ENCODE assay signal across 8 mouse cellular contexts in genomic region chrX:72987520-72987905, GRCm38 (mm10). TPM values are rescaled to one million over a fixed set of nuclear protein-coding genes. Genes with fewer than 3 reads are reported as not detected.
DNase-seq lines count a peak whose midpoint lies in the region; ATAC-seq and TF ChIP-seq lines count a peak whose summit lies in the region.

No protein-coding gene starts in this region.

- no peak overlapping the region for H3K27ac ChIP-seq in cerebellum, adult 2 months (ENCODE audit: insufficient read depth, low read length)
- 0 out of 2 replicates have a peak overlapping the region, but pooled peaks have one; percentile 15 for H3K27ac ChIP-seq in limb, embryonic 13.5 days
- no peak overlapping the region for H3K27ac ChIP-seq in small intestine, adult 2 months (ENCODE audit: insufficient read depth, low read depth, low read length)

- H3K9ac ChIP-seq in limb, embryonic 13.5 days = peak overlapping the region; percentile 59

- H3K9me3 ChIP-seq in megakaryocyte, embryonic 14.5 days = peaks cover 6% of the 10 kb centered on the region; the same call in 1 of the 2 replicates
- no peaks in the 10 kb centered on the region for H3K9me3 ChIP-seq in limb, embryonic 13.5 days

- H3K27me3 ChIP-seq in cerebellum, adult 2 months (ENCODE audit: control insufficient read depth, insufficient read depth, low read length) = no peaks in the 10 kb centered on the region
- peaks cover 92% of the 10 kb centered on the region for H3K27me3 ChIP-seq in megakaryocyte, embryonic 14.5 days (replicated peaks)
- peaks cover 25% of the 10 kb centered on the region; the same call in 1 of the 2 replicates for H3K27me3 ChIP-seq in limb, embryonic 13.5 days
- H3K27me3 ChIP-seq in small intestine, adult 2 months (ENCODE audit: control insufficient read depth, insufficient read depth, low read length) = no peaks in the 10 kb centered on the region

- TF ChIP-seq POLR2A in cerebellum, adult 2 months (IDR thresholded peaks at IDR 0.05; ENCODE audit: borderline replicate concordance, insufficient read depth, low read length) = no peak
- TF ChIP-seq POLR2A in small intestine, adult 2 months (IDR thresholded peaks at IDR 0.05; ENCODE audit: low read depth, low read length) = no peak

- 17% methylated on average over 14 of the region's 14 CpGs for WGBS in cerebellum, adult 2 months
- 21% methylated on average over 14 of the region's 14 CpGs for WGBS in limb, embryonic 13.5 days
- WGBS in small intestine, adult 2 months = 20% methylated on average over 14 of the region's 14 CpGs

- peak overlapping the region; percentile 9 for H3K4me3 ChIP-seq in cerebellum, adult 2 months (replicated peaks; ENCODE audit: insufficient read depth, low read depth, low read length)
- H3K4me3 ChIP-seq in megakaryocyte, embryonic 14.5 days (replicated peaks) = peak overlapping the region; percentile 84
- H3K4me3 ChIP-seq in limb, embryonic 13.5 days = peak overlapping the region; percentile 45
- peak overlapping the region; percentile 52 for H3K4me3 ChIP-seq in small intestine, adult 2 months (ENCODE audit: low read depth, low read length)

- ATAC-seq in cerebellum, adult (ENCODE audit: insufficient number of reproducible peaks, low FRiP score, low TSS enrichment) = no peak
- ATAC-seq in megakaryocyte, adult 5-6 weeks (ENCODE audit: poor library complexity, severe bottlenecking) = no peak
- peak; percentile 17; the same call in 1 of the 2 replicates for ATAC-seq in limb, embryonic 13.5 days (ENCODE audit: low FRiP score, low read depth)

- no peaks in the 10 kb centered on the region for H3K4me1 ChIP-seq in cerebellum, adult 2 months (ENCODE audit: control insufficient read depth, insufficient read depth, low read length)
- peaks cover 25% of the 10 kb centered on the region for H3K4me1 ChIP-seq in megakaryocyte, embryonic 14.5 days
- no peaks in the 10 kb centered on the region for H3K4me1 ChIP-seq in limb, embryonic 13.5 days
- no peaks in the 10 kb centered on the region for H3K4me1 ChIP-seq in small intestine, adult 2 months (ENCODE audit: control insufficient read depth, insufficient read depth, insufficient read length, low read length)

- peak overlapping the region; percentile 64 for H3K4me2 ChIP-seq in limb, embryonic 13.5 days (replicated peaks)

- no peak for DNase-seq in cerebellum, adult 2 months
- no peak for DNase-seq in layer of hippocampus, adult 11-12 months (ENCODE audit: low spot score)
- no peak for DNase-seq in right cerebral cortex, postnatal 25 days

- no peak for TF ChIP-seq CTCF in cerebellum, adult 2 months (IDR thresholded peaks at IDR 0.05; ENCODE audit: borderline replicate concordance, insufficient read depth, low read depth, low read length)
- TF ChIP-seq CTCF in small intestine, adult 2 months (IDR thresholded peaks at IDR 0.05; ENCODE audit: extremely low read depth, insufficient read length, insufficient replicate concordance, low read depth, low read length) = no peak

- H3K36me3 ChIP-seq in megakaryocyte, embryonic 14.5 days (replicated peaks; ENCODE audit: low read length) = no peaks in the 10 kb centered on the region
- H3K36me3 ChIP-seq in limb, embryonic 13.5 days = no peaks in the 10 kb centered on the region
- no peaks in the 10 kb centered on the region for H3K36me3 ChIP-seq in small intestine, adult 2 months (ENCODE audit: control insufficient read depth, insufficient read depth, low read length)

RNA-seq across cellular contexts. Expression of gene Zfp185, which starts 0.4 kb away (rescaled TPM):
- 0.41 and 0.95 TPM in 2 replicates for polyA plus RNA-seq in cerebellum, adult 2 months (2012; rRNA removed)
- polyA plus RNA-seq in megakaryocyte, embryonic 14.5 days (2012; ENCODE audit: insufficient read depth, low replicate concordance) = not detected in 2 replicates
- not detected in 2 replicates for total RNA-seq in megakaryocyte, adult 5-6 weeks (2015)
- total RNA-seq in megakaryocyte, adult 5-6 weeks (2017) = not detected in 2 replicates
- polyA plus RNA-seq in limb, embryonic 13.5 days (2015; fragmentation: Nextera tagmentation; extraction: Ambion mirVana) = 25.0 and 28.4 TPM in 2 replicates
- polyA plus RNA-seq in small intestine, adult 2 months (2012; rRNA removed) = 0.03 and 0.18 TPM in 2 replicates

RNA-seq across cellular contexts. Expression of gene Pnma5, which starts 49.4 kb away (rescaled TPM):
- polyA plus RNA-seq in cerebellum, adult 2 months (2012; rRNA removed) = 0.13 TPM in 2 replicates
- not detected in 2 replicates for polyA plus RNA-seq in megakaryocyte, embryonic 14.5 days (2012; ENCODE audit: insufficient read depth, low replicate concordance)
- total RNA-seq in megakaryocyte, adult 5-6 weeks (2015) = not detected in 2 replicates
- total RNA-seq in megakaryocyte, adult 5-6 weeks (2017) = not detected in 2 replicates
- 0.20 and 0.24 TPM in 2 replicates for polyA plus RNA-seq in limb, embryonic 13.5 days (2015; fragmentation: Nextera tagmentation; extraction: Ambion mirVana)
- polyA plus RNA-seq in small intestine, adult 2 months (2012; rRNA removed) = not detected in 2 replicates

Comparison
In these comparisons a context has a peak if more than half of its experiments do, and no peak if none do; other contexts are left out.
1. H3K4me3 ChIP-seq: peak in every context shown above with its lines; median percentile 84 in megakaryocyte, embryonic 14.5 days; 52 in small intestine, adult 2 months; 45 in limb, embryonic 13.5 days; 9 in cerebellum, adult 2 months.
2. RNA of gene Zfp185, which starts 0.4 kb away (polyA plus RNA-seq): 25.0 to 28.4 TPM in limb, embryonic 13.5 days; 0.41 to 0.95 TPM in cerebellum, adult 2 months, 0.03 to 0.18 TPM in small intestine, adult 2 months and not detected in megakaryocyte, embryonic 14.5 days; every median in the first group is over 10 times any median in the second.